Mouse (Mus musculus): ENCODE data around the gene Gm44. TPM values are rescaled to one million over a fixed set of nuclear protein-coding genes. Genes with fewer than 3 reads are reported as not detected.
A peak's percentile ranks its signal among the peaks of the same experiment; 100 is the strongest.
"Not testable (repeated sequence)": the region's sequence is repeated elsewhere in the genome, so short reads cannot be mapped to it uniquely, and the experiment has no call there.

The Gm44 gene
- total RNA-seq (2021): not detected
- long read RNA-seq, experiment 1: 0 reads
- long read RNA-seq, experiment 2: 0 reads

- DNase-seq (ENCODE audit: extremely low spot score in 1 of 2, low spot score in 2 of 2): no peak
- no peak within 1 kb of the TSS for H3K27ac ChIP-seq
- no peak within 1 kb of the TSS for H3K4me3 ChIP-seq
- TF ChIP-seq CTCF (IDR thresholded peaks at IDR 0.05): no peak
- intact Hi-C loops (cut with DNase I): no loop called here
Observed at GRCm38 (mm10) chrX:90891842-90892241, at the start of gene Gm44. Gene Gm44 (plus strand): TSS chrX:90892142.

GRCm38 (mm10) chrX:90927989-90928388, 36.0 kb downstream of the Gm44 start:
- DNase-seq (ENCODE audit: extremely low spot score in 1 of 2, low spot score in 2 of 2): no peak

GRCm38 (mm10) chrX:90938211-90938610, 46.3 kb downstream of the Gm44 start:
- H3K4me3 ChIP-seq; DNase-seq (ENCODE audit: extremely low spot score in 1 of 2, low spot score in 2 of 2); H3K27ac ChIP-seq; intact Hi-C loops (cut with DNase I): not testable (repeated sequence)

More at GRCm38 (mm10) chrX:90927989-90928388, 36.0 kb downstream of the Gm44 start:
- Histone ChIP-seq H3K27ac (no peak overlapping the region), H3K4me3 (no peak overlapping the region)
- intact Hi-C loops (cut with DNase I): no loop called here
- TF ChIP-seq CTCF (IDR thresholded peaks at IDR 0.05): peak; percentile 43

Measured in left cerebral cortex, adult 2 months (tissue).